Comparison of ENCODE assay signal across 8 mouse cellular contexts in the genomic region with DNA sequence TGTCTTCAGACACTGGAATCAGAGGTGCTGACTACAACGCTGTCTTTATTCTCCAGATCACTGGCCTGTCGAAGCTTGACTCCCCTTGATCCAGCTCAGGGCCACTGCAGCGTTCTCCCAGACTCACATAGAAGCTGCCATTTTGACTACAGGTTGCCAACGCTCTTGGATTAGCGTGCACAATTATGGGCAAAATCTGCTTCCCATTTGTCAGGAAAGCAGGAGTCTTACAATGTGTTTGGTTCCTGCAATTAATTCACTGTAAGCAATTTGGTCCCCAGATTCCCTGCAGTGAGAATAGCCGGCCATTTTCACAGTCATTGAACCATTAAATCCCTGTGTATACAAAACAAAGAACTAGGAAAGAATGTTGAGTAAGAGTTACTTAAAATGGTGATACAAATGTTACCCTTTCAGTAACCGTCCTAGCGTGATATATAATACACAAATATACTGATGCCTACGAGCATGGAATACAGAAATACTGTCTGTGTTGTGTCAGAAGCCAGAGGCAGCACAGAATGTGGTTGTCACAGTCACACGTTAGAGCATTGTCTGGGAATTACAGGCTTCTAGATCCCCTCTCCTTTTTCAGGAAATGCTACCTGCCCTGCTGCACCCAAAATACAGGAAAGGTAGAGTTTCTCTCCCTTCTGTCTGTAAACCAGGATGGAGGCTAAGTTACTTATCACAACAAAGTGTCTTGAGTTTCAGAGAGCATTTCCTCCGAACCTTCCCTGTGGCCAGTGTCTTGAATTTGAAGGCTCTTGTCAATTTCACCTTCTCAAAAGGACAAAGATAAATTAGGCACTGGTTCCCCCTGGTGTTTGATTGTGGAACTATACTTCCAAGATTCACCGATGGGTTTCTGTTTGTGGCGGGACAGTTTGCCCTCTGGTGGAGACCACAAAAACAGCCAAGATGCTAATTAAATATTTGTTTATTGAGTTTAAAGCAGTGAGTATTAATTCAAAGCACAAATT. TPM values are rescaled to one million over a fixed set of nuclear protein-coding genes. Genes with fewer than 3 reads are reported as not detected.
DNase-seq lines count a peak whose midpoint lies in the region; ATAC-seq and TF ChIP-seq lines count a peak whose summit lies in the region.

No protein-coding gene starts in this region.

- intact Hi-C loops in left cerebral cortex, postnatal 25 days (cut with DNase I): loop anchor here (1.0 to 10.0 kb wide), 5 partner anchors 63 to 787 kb away; no protein-coding TSS in a partner anchor

- H3K27me3 ChIP-seq in midbrain, postnatal 0 days (ENCODE audit: insufficient read depth, low read length): no peaks in the 10 kb centered on the region

- H3K9me3 ChIP-seq in midbrain, postnatal 0 days (ENCODE audit: low read length): peaks cover 4% of the 10 kb centered on the region; the same call in 1 of the 2 replicates

- H3K4me1 ChIP-seq in midbrain, postnatal 0 days (ENCODE audit: insufficient read depth, low read length): no peaks in the 10 kb centered on the region

- no peak overlapping the region for H3K9ac ChIP-seq in midbrain, postnatal 0 days (replicated peaks; ENCODE audit: low read length, poor library complexity, severe bottlenecking)

- 0 out of 2 replicates have a peak overlapping the region, but pooled peaks have one; percentile 18 for H3K27ac ChIP-seq in midbrain, postnatal 0 days (ENCODE audit: low read depth, low read length)

- ATAC-seq in inflammation-experienced regulatory T-cells, adult 6 months: peak; percentile 96
- peak; percentile 65 for ATAC-seq in midbrain, postnatal 0 days (ENCODE audit: low FRiP score)

- H3K4me2 ChIP-seq in midbrain, postnatal 0 days (ENCODE audit: low read depth, low read length, poor library complexity, severe bottlenecking): peak overlapping the region; percentile 20; the same call in 1 of the 2 replicates

- DNase-seq in 3134 (ENCODE audit: extremely low read depth, insufficient read length, low spot score): peak; percentile 57
- DNase-seq in T-cell, adult 2 months (ENCODE audit: low spot score): peak; percentile 85
- peak; percentile 93 to 96 for DNase-seq in cerebellum, postnatal 14 days
- DNase-seq in frontal cortex, postnatal 14 days (ENCODE audit: low spot score in 2 of 2): peak; percentile 16 to 75
- peak; percentile 92 to 94 for DNase-seq in left cerebral cortex, postnatal 25 days (ENCODE audit: low spot score in 2 of 2)
- peak; percentile 95 for DNase-seq in midbrain, postnatal 0 days (ENCODE audit: low spot score)
- peak; percentile 82 to 90 for DNase-seq in spleen, postnatal 36 days (ENCODE audit: low spot score in 2 of 2)

- no peaks in the 10 kb centered on the region for H3K36me3 ChIP-seq in midbrain, postnatal 0 days (ENCODE audit: insufficient read depth, low read length)

- TF ChIP-seq CTCF in midbrain, postnatal 0 days (IDR thresholded peaks at IDR 0.05): peak; percentile 100

- 15% methylated on average over 13 of the region's 13 CpGs for WGBS in midbrain, postnatal 0 days

- no peak overlapping the region for H3K4me3 ChIP-seq in midbrain, postnatal 0 days (ENCODE audit: low read depth, low read length)

RNA-seq across cellular contexts. Expression of gene Tmem170b, which starts 34.0 kb away (rescaled TPM):
- 10 to 100 TPM in 2 of 3 experiments, 1 to 10 TPM in 1; 8.4 to 13.6 (median 11.5) TPM for polyA plus RNA-seq in inflammation-experienced regulatory T-cells, adult 6 months (2017; shearing (Covaris generic))
- total RNA-seq in left cerebral cortex, postnatal 25 days (2021): 10 to 100 TPM; 85.9 to 91.5 TPM
- total RNA-seq in midbrain, postnatal 0 days (2014; rRNA removed): 33.2 and 39.3 TPM in 2 replicates
- polyA plus RNA-seq in midbrain, postnatal 0 days (2015; fragmentation: Nextera tagmentation; extraction: Ambion mirVana): 37.4 and 39.3 TPM in 2 replicates
